11 mouse cellular contexts compared by ENCODE assay signal in genomic region chr5:124025146-124025545, GRCm38 (mm10). TPM values are rescaled to one million over a fixed set of nuclear protein-coding genes. Genes with fewer than 3 reads are reported as not detected.
A peak's percentile ranks its signal among the peaks of the same experiment; 100 is the strongest.
DNase-seq lines count a peak whose midpoint lies in the region; ATAC-seq and TF ChIP-seq lines count a peak whose summit lies in the region.
"Had no signal": no experiment of that assay in that cellular context is flagged by ENCODE, and none has a peak within 500 bp of the region (broad histone marks: within the 10 kb centered on the region; RNA-seq: fewer than 3 reads in every experiment).

No protein-coding gene starts in this region.

- no peaks in the 10 kb centered on the region for H3K9me3 ChIP-seq in kidney, postnatal 0 days (replicated peaks; ENCODE audit: low read length)
- no peaks in the 10 kb centered on the region for H3K9me3 ChIP-seq in hindbrain, embryonic 15.5 days
- H3K9me3 ChIP-seq in midbrain, postnatal 0 days (ENCODE audit: low read length): no peaks in the 10 kb centered on the region
- H3K9me3 ChIP-seq: embryonic facial prominence, embryonic 13.5 days had no signal

- no peak for ATAC-seq in kidney, postnatal 0 days (replicated peaks; ENCODE audit: low FRiP score, low read depth)
- no peak for ATAC-seq in hindbrain, embryonic 15.5 days (ENCODE audit: low FRiP score, low read depth)
- no peak for ATAC-seq in midbrain, postnatal 0 days (ENCODE audit: low FRiP score)
- ATAC-seq: activated CD4-positive, CD25-positive, alpha-beta regulatory T cell, adult 4 months had no signal

- peaks cover 38% of the 10 kb centered on the region for H3K4me1 ChIP-seq in kidney, postnatal 0 days (replicated peaks; ENCODE audit: insufficient read depth, low read length)
- H3K4me1 ChIP-seq in hindbrain, embryonic 15.5 days (replicated peaks): peaks cover 71% of the 10 kb centered on the region
- peaks cover 11% of the 10 kb centered on the region for H3K4me1 ChIP-seq in midbrain, postnatal 0 days (ENCODE audit: insufficient read depth, low read length)

- H3K36me3 ChIP-seq in kidney, postnatal 0 days (ENCODE audit: insufficient read depth, low read length): no peaks in the 10 kb centered on the region
- no peaks in the 10 kb centered on the region for H3K36me3 ChIP-seq in hindbrain, embryonic 15.5 days
- no peaks in the 10 kb centered on the region for H3K36me3 ChIP-seq in midbrain, postnatal 0 days (ENCODE audit: insufficient read depth, low read length)

- TF ChIP-seq CTCF in kidney, postnatal 0 days (IDR thresholded peaks at IDR 0.05; ENCODE audit: low read depth): no peak
- TF ChIP-seq CTCF in midbrain, postnatal 0 days (IDR thresholded peaks at IDR 0.05): no peak

- H3K9ac ChIP-seq in kidney, postnatal 0 days (ENCODE audit: low read depth, low read length): no peak overlapping the region
- H3K9ac ChIP-seq in hindbrain, embryonic 15.5 days: no peak overlapping the region
- H3K9ac ChIP-seq in midbrain, postnatal 0 days (replicated peaks; ENCODE audit: low read length, poor library complexity, severe bottlenecking): no peak overlapping the region

- H3K27me3 ChIP-seq in kidney, postnatal 0 days (ENCODE audit: insufficient read depth, low read length): no peaks in the 10 kb centered on the region
- no peaks in the 10 kb centered on the region for H3K27me3 ChIP-seq in hindbrain, embryonic 15.5 days
- H3K27me3 ChIP-seq in midbrain, postnatal 0 days (ENCODE audit: insufficient read depth, low read length): no peaks in the 10 kb centered on the region
- H3K27me3 ChIP-seq: embryonic facial prominence, embryonic 13.5 days had no signal

- H3K4me3 ChIP-seq in kidney, postnatal 0 days (replicated peaks; ENCODE audit: low read depth, low read length): no peak overlapping the region
- H3K4me3 ChIP-seq in hindbrain, embryonic 15.5 days: no peak overlapping the region
- no peak overlapping the region for H3K4me3 ChIP-seq in midbrain, postnatal 0 days (ENCODE audit: low read depth, low read length)
- H3K4me3 ChIP-seq: embryonic facial prominence, embryonic 13.5 days had no signal

- WGBS in kidney, postnatal 0 days: 39% methylated on average over 9 of the region's 9 CpGs
- WGBS in hindbrain, embryonic 15.5 days: 38% methylated on average over 9 of the region's 9 CpGs
- 49% methylated on average over 9 of the region's 9 CpGs for WGBS in midbrain, postnatal 0 days

- no peak overlapping the region for H3K4me2 ChIP-seq in kidney, postnatal 0 days (ENCODE audit: low read length)
- peak overlapping the region; percentile 20; the same call in 1 of the 2 replicates for H3K4me2 ChIP-seq in hindbrain, embryonic 15.5 days
- H3K4me2 ChIP-seq in midbrain, postnatal 0 days (ENCODE audit: low read depth, low read length, poor library complexity, severe bottlenecking): no peak overlapping the region
- H3K4me2 ChIP-seq: embryonic facial prominence, embryonic 13.5 days had no signal

- DNase-seq in adrenal gland, postnatal 14 days: peak; percentile 9
- no peak for DNase-seq in adrenal gland, adult 2 months
- no peak for DNase-seq in kidney, postnatal 0 days (ENCODE audit: low spot score)
- no peak for DNase-seq in kidney, adult 11 months
- DNase-seq in midbrain, postnatal 0 days (ENCODE audit: low spot score): no peak
- no peak for DNase-seq in thymus, adult 18-20 months
- DNase-seq in layer of hippocampus, postnatal 36 days: no peak
- DNase-seq: layer of hippocampus, adult 9-11 months had no signal

- H3K27ac ChIP-seq in kidney, postnatal 0 days: peak overlapping the region; percentile 62
- peak overlapping the region; percentile 58 for H3K27ac ChIP-seq in hindbrain, embryonic 15.5 days (replicated peaks)
- peak overlapping the region; percentile 12; the same call in 1 of the 2 replicates for H3K27ac ChIP-seq in midbrain, postnatal 0 days (ENCODE audit: low read depth, low read length)
- H3K27ac ChIP-seq: embryonic facial prominence, embryonic 13.5 days had no signal

RNA-seq across cellular contexts. Expression of gene Vps37b, which starts 6.9 kb away (rescaled TPM):
- 65.2 and 85.1 TPM in 2 replicates for total RNA-seq in adrenal gland, postnatal 14 days (2021)
- total RNA-seq in adrenal gland, adult 2 months (2021): 100 to 1,000 TPM in 1 of 2 experiments, 10 to 100 TPM in 1; 65.8 to 146 TPM
- polyA plus RNA-seq in adrenal gland, adult 2 months (2012; rRNA removed): 198 and 208 TPM in 2 replicates
- polyA plus RNA-seq in kidney, postnatal 0 days (2015; fragmentation: Nextera tagmentation; extraction: Ambion mirVana): 30.7 and 31.7 TPM in 2 replicates
- polyA plus RNA-seq in hindbrain, embryonic 15.5 days (2015; fragmentation: Nextera tagmentation; extraction: Ambion mirVana): 75.5 and 82.4 TPM in 2 replicates
- 52.3 and 75.5 TPM in 2 replicates for total RNA-seq in midbrain, postnatal 0 days (2014; rRNA removed)
- polyA plus RNA-seq in midbrain, postnatal 0 days (2015; fragmentation: Nextera tagmentation; extraction: Ambion mirVana): 54.3 and 56.2 TPM in 2 replicates
- total RNA-seq in layer of hippocampus, postnatal 36 days (2021): 10 to 100 TPM; 32.6 to 40.8 TPM

RNA-seq across cellular contexts. Expression of gene Hip1r, which starts 51.7 kb away (rescaled TPM):
- total RNA-seq in adrenal gland, postnatal 14 days (2021): 18.0 and 26.6 TPM in 2 replicates
- 10 to 100 TPM; 16.4 to 19.3 TPM for total RNA-seq in adrenal gland, adult 2 months (2021)
- 6.5 and 10.4 TPM in 2 replicates for polyA plus RNA-seq in adrenal gland, adult 2 months (2012; rRNA removed)
- 24.8 and 28.4 TPM in 2 replicates for polyA plus RNA-seq in kidney, postnatal 0 days (2015; fragmentation: Nextera tagmentation; extraction: Ambion mirVana)
- polyA plus RNA-seq in hindbrain, embryonic 15.5 days (2015; fragmentation: Nextera tagmentation; extraction: Ambion mirVana): 33.9 and 34.2 TPM in 2 replicates
- total RNA-seq in midbrain, postnatal 0 days (2014; rRNA removed): 42.9 and 45.4 TPM in 2 replicates
- polyA plus RNA-seq in midbrain, postnatal 0 days (2015; fragmentation: Nextera tagmentation; extraction: Ambion mirVana): 25.8 and 30.8 TPM in 2 replicates
- total RNA-seq in layer of hippocampus, postnatal 36 days (2021): 10 to 100 TPM; 39.4 to 41.2 TPM

Comparison
In these comparisons a context has a peak if more than half of its experiments do, and no peak if none do; other contexts are left out.
1. H3K27ac ChIP-seq: peak in every context shown above with its lines; median percentile 62 in kidney, postnatal 0 days; 58 in hindbrain, embryonic 15.5 days; 12 in midbrain, postnatal 0 days.